Mouse (Mus musculus): ENCODE results near the gene Ankar.

DNA sequence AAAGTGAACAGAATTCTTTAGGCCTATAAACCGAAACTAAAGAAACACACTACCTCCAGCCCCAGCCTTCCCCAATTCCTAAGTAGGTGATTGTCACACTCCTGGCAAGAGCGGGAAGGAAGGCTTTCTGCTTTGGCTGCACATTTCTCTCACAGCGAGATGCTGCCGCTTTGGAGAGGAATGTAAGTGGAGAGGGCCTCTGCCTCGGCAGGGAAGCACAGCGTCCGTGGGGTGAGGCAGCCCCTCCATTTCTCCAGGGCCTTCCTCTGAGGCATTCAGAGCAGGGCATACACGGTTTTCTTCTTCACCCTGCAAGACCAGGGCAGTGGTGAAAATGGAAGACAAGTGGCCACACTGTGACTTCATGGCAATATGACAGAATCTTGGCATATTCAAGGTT is 22.3 kb upstream of the Ankar start:
- no peak for TF ChIP-seq CTCF (IDR thresholded peaks at IDR 0.05; ENCODE audit: insufficient read depth, low read length)
- TF ChIP-seq POLR2A (IDR thresholded peaks at IDR 0.05; ENCODE audit: borderline replicate concordance, extremely low read depth, low read depth, low read length): no peak
